Mouse (Mus musculus): ENCODE data around the gene Mcts2. TPM values are rescaled to one million over a fixed set of nuclear protein-coding genes. Genes with fewer than 3 reads are reported as not detected.

Mcts2 gene
- polyA plus RNA-seq, 1 experiment, result 22.9 TPM

DNA sequence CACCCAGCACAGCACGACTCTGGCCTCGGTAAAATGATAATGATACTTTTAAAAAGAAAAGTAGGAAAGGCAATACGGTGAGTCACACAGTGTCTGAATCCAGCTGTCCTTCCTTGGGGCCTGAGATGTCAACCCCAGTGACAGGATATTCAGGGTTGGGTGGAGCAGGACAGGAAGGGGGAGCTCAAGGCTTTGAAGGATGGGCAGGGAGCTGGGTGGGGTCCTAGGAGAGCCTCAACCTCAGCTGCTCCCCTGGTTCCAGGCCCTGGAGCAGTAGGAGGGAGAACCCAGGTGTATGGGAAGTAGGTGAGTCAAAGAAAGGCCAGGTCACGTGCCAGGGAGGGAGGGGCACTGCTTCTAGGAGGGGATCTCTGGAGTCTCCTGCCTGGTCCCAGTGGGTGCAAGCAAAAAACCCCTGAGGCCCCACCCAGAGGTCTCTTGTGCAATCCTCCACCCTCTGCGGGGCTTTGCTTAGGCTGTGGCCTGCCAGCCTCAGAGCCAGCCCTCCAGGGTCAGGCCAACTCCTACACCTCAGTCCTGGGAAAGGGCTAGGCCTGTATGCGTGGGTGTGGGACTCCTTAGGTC is 40.0 kb downstream of the Mcts2 start:
- no peak for DNase-seq (ENCODE audit: low read depth)

DNA sequence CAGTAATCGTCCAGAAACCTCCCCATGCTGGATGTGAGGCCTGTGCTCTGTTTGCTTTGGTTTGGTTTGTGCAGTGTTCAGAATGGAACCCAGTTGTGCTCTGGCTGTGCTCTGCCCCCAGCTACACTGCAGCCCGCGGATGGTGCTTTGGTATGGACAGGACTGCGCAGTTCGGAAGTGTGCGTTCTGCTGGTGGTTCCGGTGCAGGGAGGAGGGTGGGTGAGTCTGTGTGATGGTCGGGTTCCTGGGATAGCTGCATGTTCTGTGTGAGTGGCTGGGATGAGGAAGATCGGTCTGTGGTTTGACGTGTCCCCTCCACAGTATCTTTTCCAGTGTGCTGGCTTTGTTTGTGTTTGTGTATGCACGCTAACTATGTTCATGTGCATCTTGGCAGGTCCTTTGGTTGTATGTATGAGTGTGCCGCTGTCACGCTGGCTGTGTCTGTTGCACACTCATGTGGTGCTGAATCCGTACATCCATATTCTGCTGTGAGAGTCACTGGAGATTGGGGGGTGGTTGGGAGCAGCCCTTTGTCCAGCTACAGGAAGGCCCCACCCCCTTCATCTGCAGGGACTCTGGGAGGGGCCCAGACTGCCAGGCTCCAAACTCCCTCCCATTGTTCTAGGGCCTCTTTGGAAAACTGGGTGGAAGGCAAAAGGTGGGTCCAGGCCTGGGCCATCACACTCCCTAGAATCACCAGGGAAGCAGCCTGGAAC is 41.1 kb downstream of the Mcts2 start:
- DNase-seq (ENCODE audit: low read depth), result no peak

More for the DNA sequence above, 40.0 kb downstream of the Mcts2 start:
- TF ChIP-seq CTCF (IDR thresholded peaks at IDR 0.05; ENCODE audit: borderline replicate concordance, extremely low read depth, insufficient read depth, insufficient read length) (no peak), POLR2A (IDR thresholded peaks at IDR 0.05; ENCODE audit: borderline replicate concordance, extremely low read depth, insufficient read depth, insufficient read length, poor library complexity, severe bottlenecking) (no peak)

DNA sequence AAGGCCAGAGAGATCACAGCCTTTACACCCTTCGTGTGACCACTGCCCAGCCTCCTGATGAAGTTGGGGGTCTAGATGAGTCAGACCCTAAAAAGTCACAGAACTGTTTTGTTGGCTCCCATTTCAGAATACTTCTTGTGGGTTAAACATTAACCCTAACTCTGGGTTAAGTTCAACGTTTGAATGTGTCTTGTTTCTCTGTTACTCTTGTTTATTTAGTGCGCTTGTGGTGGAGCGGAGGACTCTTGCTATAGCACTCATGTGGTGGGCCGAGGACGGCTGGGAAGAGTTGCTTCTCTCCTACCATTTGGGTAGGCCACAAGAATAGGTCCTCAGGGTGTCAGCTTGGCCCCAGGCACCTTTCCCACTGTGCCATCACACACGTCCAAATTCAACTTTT is 41.8 kb downstream of the Mcts2 start:
- no peak for TF ChIP-seq CTCF (IDR thresholded peaks at IDR 0.05; ENCODE audit: borderline replicate concordance, extremely low read depth, insufficient read depth, insufficient read length)
- TF ChIP-seq POLR2A (IDR thresholded peaks at IDR 0.05; ENCODE audit: borderline replicate concordance, extremely low read depth, insufficient read depth, insufficient read length, poor library complexity, severe bottlenecking), result no peak

More for the DNA sequence above, 41.1 kb downstream of the Mcts2 start:
- TF ChIP-seq CTCF (IDR thresholded peaks at IDR 0.05; ENCODE audit: borderline replicate concordance, extremely low read depth, insufficient read depth, insufficient read length) (no peak), POLR2A (IDR thresholded peaks at IDR 0.05; ENCODE audit: borderline replicate concordance, extremely low read depth, insufficient read depth, insufficient read length, poor library complexity, severe bottlenecking) (no peak)

DNA sequence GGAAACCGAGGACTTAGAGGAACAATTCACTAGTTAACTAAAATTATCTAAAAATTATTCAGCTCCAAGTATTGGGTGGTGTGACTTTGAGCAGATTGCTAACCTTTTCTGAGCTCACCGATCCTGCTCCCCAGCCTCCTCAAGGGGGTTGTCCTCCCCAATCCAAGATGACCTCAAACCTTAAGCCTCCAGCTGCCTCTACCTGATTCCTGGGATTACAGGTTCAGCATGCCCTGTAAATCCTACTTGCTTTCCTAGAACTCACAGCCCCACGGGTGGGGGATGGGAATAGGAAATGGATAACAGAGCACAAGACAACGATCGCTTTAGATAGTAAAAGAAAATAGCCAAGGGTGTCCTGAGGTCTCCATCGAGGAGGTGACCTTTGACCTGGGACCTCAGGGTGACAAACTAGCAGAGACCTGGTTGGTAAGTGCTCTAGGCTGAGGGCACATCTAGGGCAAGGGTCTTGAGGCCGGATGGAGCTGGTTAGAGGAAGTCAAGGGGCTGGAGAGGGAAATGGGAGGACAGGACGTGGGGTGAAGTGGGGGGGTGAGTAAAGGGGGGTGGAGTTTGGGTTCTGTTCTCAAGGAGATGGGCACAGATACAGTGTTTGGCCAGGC is 42.3 kb downstream of the Mcts2 start:
- TF ChIP-seq CTCF (IDR thresholded peaks at IDR 0.05; ENCODE audit: borderline replicate concordance, extremely low read depth, insufficient read depth, insufficient read length) (no peak), POLR2A (IDR thresholded peaks at IDR 0.05; ENCODE audit: borderline replicate concordance, extremely low read depth, insufficient read depth, insufficient read length, poor library complexity, severe bottlenecking) (no peak)
- DNase-seq (ENCODE audit: low read depth), result no peak

More for the DNA sequence above, 41.8 kb downstream of the Mcts2 start:
- DNase-seq (ENCODE audit: low read depth), result no peak

DNA sequence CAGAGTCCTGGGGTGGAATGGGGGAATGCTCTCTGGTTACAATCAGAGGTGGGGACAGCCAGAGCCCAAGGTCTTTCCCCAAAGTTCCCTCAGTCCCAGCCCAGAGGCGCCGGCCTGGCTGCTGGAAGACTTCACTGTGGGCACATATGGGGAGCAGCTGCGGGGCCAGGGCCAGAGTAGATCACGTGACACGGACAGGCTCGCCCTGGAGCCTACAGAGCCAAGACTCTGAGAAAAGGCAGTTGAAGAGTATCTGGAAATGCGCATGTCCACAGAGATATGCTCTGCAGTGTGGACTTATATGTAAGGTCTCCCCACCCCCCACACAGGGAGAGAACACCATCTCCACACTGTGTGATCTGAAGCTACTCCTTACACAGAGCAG is 42.8 kb downstream of the Mcts2 start:
- peak; percentile 46 for DNase-seq (ENCODE audit: low read depth)
- TF ChIP-seq POLR2A (IDR thresholded peaks at IDR 0.05; ENCODE audit: borderline replicate concordance, extremely low read depth, insufficient read depth, insufficient read length, poor library complexity, severe bottlenecking), result no peak
- no peak for TF ChIP-seq CTCF (IDR thresholded peaks at IDR 0.05; ENCODE audit: borderline replicate concordance, extremely low read depth, insufficient read depth, insufficient read length)

DNA sequence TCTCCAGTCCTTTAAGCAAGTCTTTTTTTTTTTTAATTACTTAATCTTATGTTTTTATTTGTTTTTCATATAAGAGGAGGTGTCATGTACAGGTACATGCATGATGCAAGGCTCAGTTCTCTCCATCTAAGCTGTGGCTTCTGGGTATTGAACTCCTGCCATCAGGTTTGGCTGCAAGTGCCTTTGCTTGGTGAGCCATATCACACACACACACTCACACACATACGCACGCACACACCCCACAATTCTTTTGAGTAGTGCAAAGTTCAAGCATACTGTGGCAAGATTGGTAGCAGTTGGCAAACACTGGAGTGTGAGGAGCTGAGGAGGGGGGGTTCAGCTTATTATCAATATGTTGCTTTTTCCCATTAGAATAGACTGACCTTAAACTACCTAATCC is 46.4 kb downstream of the Mcts2 start:
- DNase-seq (ENCODE audit: low read depth), result no peak
- no peak for TF ChIP-seq CTCF (IDR thresholded peaks at IDR 0.05; ENCODE audit: borderline replicate concordance, extremely low read depth, insufficient read depth, insufficient read length)
- TF ChIP-seq POLR2A (IDR thresholded peaks at IDR 0.05; ENCODE audit: borderline replicate concordance, extremely low read depth, insufficient read depth, insufficient read length, poor library complexity, severe bottlenecking), result no peak

DNA sequence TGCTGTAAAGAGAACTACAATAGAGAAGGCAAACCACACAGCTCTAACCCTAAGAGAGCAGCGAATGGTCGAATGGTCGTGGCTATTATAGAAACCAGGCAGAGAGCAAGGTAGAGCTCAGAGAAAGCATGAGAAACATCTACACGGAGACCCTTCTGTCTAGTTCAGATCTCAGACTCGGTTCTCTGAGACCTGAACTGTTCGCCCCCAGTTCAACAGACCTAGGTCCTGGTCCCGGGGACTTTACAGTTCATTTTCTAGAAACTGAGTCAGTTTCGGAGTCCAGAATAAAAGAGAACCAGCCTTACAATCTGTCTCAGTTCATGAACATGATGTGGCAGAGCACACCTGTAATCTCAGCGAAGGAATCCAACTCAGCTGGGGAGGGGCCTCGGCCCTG is 47.7 kb downstream of the Mcts2 start:
- TF ChIP-seq POLR2A (IDR thresholded peaks at IDR 0.05; ENCODE audit: borderline replicate concordance, extremely low read depth, insufficient read depth, insufficient read length, poor library complexity, severe bottlenecking) (no peak), CTCF (IDR thresholded peaks at IDR 0.05; ENCODE audit: borderline replicate concordance, extremely low read depth, insufficient read depth, insufficient read length) (no peak)
- DNase-seq (ENCODE audit: low read depth), result no peak

DNA sequence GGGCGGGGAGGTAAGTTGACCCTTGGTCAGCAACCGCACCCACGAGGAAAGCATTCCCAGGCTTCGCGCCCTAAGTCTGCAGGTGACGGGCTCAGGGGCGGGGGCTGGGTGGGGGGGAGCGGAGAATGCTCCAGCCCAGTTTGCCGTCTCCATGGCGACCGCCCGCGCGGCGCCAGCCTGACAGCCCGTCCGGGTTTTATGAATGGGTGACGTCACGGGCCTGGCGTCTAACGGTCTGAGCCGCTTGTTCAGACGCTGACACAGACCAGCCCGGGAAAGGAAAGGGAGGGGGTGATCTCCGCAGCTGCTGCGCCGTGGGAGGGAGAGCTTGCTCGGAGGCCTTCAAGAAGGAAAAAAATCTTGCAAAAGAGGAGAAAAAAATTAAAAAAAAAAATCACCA is 48.1 kb downstream of the Mcts2 start:
- TF ChIP-seq CTCF (IDR thresholded peaks at IDR 0.05; ENCODE audit: borderline replicate concordance, extremely low read depth, insufficient read depth, insufficient read length) (no peak), POLR2A (IDR thresholded peaks at IDR 0.05; ENCODE audit: borderline replicate concordance, extremely low read depth, insufficient read depth, insufficient read length, poor library complexity, severe bottlenecking) (no peak)
- peak; percentile 98 for DNase-seq (ENCODE audit: low read depth)

DNA sequence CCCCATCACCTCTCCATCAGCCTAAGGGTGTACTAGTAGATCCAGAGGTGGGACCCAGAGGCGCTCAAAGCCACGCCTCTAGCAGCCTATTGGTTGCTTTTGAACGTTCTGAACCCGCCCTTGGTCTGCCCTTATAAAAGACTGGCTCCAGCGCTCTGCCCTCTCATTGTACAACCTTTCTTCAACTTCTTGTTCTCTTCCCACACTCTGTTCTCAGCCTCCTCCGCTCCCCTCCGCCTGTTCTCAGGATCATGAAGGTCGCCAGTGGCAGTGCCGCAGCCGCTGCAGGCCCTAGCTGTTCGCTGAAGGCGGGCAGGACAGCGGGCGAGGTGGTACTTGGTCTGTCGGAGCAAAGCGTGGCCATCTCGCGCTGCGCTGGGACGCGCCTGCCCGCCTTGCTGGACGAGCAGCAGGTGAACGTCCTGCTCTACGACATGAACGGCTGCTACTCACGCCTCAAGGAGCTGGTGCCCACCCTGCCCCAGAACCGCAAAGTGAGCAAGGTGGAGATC is 49.3 kb downstream of the Mcts2 start, which contains the start of gene Id1:
Id1 (plus strand) TSS at position 162 of the 512 bp plus-strand sequence.
- TF ChIP-seq CTCF (IDR thresholded peaks at IDR 0.05; ENCODE audit: borderline replicate concordance, extremely low read depth, insufficient read depth, insufficient read length), result no peak
- TF ChIP-seq POLR2A (IDR thresholded peaks at IDR 0.05; ENCODE audit: borderline replicate concordance, extremely low read depth, insufficient read depth, insufficient read length, poor library complexity, severe bottlenecking), result peak; percentile 70; the same call in 1 of the 2 replicates
- peak; percentile 92 for DNase-seq (ENCODE audit: low read depth)

DNA sequence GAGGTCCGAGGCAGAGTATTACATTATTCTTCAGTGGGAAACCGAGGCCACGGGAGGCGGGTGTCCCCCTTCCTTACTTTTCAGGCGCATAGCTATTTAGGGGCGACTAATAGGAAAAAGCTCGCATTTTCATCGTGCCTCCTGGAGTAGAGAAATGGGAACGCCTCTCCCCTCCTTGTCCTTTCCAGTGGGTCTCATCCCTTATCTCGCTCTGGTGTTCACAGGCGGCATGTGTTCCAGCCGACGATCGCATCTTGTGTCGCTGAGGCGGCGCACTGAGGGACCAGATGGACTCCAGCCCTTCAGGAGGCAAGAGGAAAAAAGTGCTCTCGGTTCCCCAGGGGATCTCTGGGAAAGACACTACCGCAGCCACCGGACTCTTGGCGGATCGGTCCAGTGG is 49.9 kb downstream of the Mcts2 start:
- DNase-seq (ENCODE audit: low read depth), result peak; percentile 61
- TF ChIP-seq CTCF (IDR thresholded peaks at IDR 0.05; ENCODE audit: borderline replicate concordance, extremely low read depth, insufficient read depth, insufficient read length) (no peak), POLR2A (IDR thresholded peaks at IDR 0.05; ENCODE audit: borderline replicate concordance, extremely low read depth, insufficient read depth, insufficient read length, poor library complexity, severe bottlenecking) (no peak)

Other genes starting within 250 kb of the Mcts2 start
- gene Defb23, start 222.4 kb upstream of the Mcts2 start, polyA plus RNA-seq (2012; rRNA removed), result not detected in 2 replicates
- gene Defb20, start 210.0 kb upstream of the Mcts2 start, polyA plus RNA-seq (2012; rRNA removed), result 0.15 TPM in 1 of 2 replicates, not detected in the other
- gene Defb22, start 196.9 kb upstream of the Mcts2 start, polyA plus RNA-seq (2012; rRNA removed), result not detected in 2 replicates
- not detected in 2 replicates for gene Defb26, start 175.3 kb upstream of the Mcts2 start, polyA plus RNA-seq (2012; rRNA removed)
- gene Defb28, start 168.8 kb upstream of the Mcts2 start, polyA plus RNA-seq (2012; rRNA removed), result not detected in 2 replicates
- not detected in 2 replicates for gene Defb29, start 146.9 kb upstream of the Mcts2 start, polyA plus RNA-seq (2012; rRNA removed)
- gene Gm17416, start 117.7 kb upstream of the Mcts2 start, polyA plus RNA-seq (2012; rRNA removed), result not detected in 2 replicates
- gene Defb21, start 114.3 kb upstream of the Mcts2 start, polyA plus RNA-seq (2012; rRNA removed), result not detected in 2 replicates
- not detected in 2 replicates for gene Defb19, start 106.7 kb upstream of the Mcts2 start, polyA plus RNA-seq (2012; rRNA removed)
- gene Defb45, start 87.6 kb upstream of the Mcts2 start, polyA plus RNA-seq (2012; rRNA removed), result not detected in 2 replicates
- not detected in 2 replicates for gene Defb36, start 82.7 kb upstream of the Mcts2 start, polyA plus RNA-seq (2012; rRNA removed)
- not detected in 2 replicates for gene Defb25, start 64.0 kb upstream of the Mcts2 start, polyA plus RNA-seq (2012; rRNA removed)
- gene Rem1, start 60.1 kb upstream of the Mcts2 start, polyA plus RNA-seq (2012; rRNA removed), result 0.33 and 0.48 TPM in 2 replicates
- gene H13, start 17.6 kb upstream of the Mcts2 start, polyA plus RNA-seq (2012; rRNA removed), result 188 and 200 TPM in 2 replicates
- gene Id1, start 49.2 kb downstream of the Mcts2 start, polyA plus RNA-seq (2012; rRNA removed), result 126 TPM in 2 replicates
- gene Cox4i2, start 67.1 kb downstream of the Mcts2 start, polyA plus RNA-seq (2012; rRNA removed), result 4.3 and 4.8 TPM in 2 replicates
- gene Bcl2l1, start 144.7 kb downstream of the Mcts2 start, polyA plus RNA-seq (2012; rRNA removed), result 116 and 129 TPM in 2 replicates
- 20.8 and 28.8 TPM in 2 replicates for gene Tpx2, start 160.9 kb downstream of the Mcts2 start, polyA plus RNA-seq (2012; rRNA removed)
- not detected in 2 replicates for gene Mylk2, start 224.3 kb downstream of the Mcts2 start, polyA plus RNA-seq (2012; rRNA removed)
- gene Foxs1, start 246.2 kb downstream of the Mcts2 start, polyA plus RNA-seq (2012; rRNA removed), result 4.6 and 5.4 TPM in 2 replicates